Mouse (Mus musculus) CH12.LX (cell line): ENCODE measurements around the gene Neurl1b. TPM values are rescaled to one million over a fixed set of nuclear protein-coding genes. Genes with fewer than 3 reads are reported as not detected.

ENCODE experiments used
- DNase-seq: peaks from one replicate; pipeline ENCODE4 v3.0.0-alpha.2; 2013; ENCODE audit errors: extremely low read depth
- H3K27ac ChIP-seq: 2 replicates; pipeline ENCODE4 v1.5.1; 2012; ENCODE audit warnings: low read depth, mild to moderate bottlenecking, control low read depth, moderate library complexity; ENCODE audit not compliant: insufficient read depth
- H3K27me3 ChIP-seq: replicated peaks from 2 replicates; pipeline ENCODE3; 2012; ENCODE audit warnings: inconsistent platforms
- H3K36me3 ChIP-seq, 2 experiments: replicated peaks in 1 of 2; 2 replicates each; pipeline versions ENCODE3 to v1.6.1; 2012; ENCODE audit warnings: inconsistent platforms in 1 of 2, low read length in 1 of 2, mild to moderate bottlenecking in 1 of 2, mixed read lengths in 1 of 2, moderate library complexity in 1 of 2; ENCODE audit not compliant: control insufficient read depth in 1 of 2, insufficient read depth in 1 of 2
- H3K4me1 ChIP-seq, 2 experiments: 2 replicates each; pipeline ENCODE4 v1.6.1; 2012; ENCODE audit warnings: inconsistent platforms in 1 of 2, moderate library complexity in 1 of 2; ENCODE audit not compliant: insufficient read depth in 2 of 2, control insufficient read depth in 1 of 2
- H3K4me2 ChIP-seq: 2 replicates; pipeline ENCODE4 v1.6.1; 2012; ENCODE audit warnings: low read depth, mild to moderate bottlenecking, control low read depth; ENCODE audit not compliant: poor library complexity, insufficient read depth, severe bottlenecking
- H3K4me3 ChIP-seq, 3 experiments: fragments of 150-350 bp in 1 of 3; sonication (generic) in 1 of 3; replicated peaks in 1 of 3; 2 replicates each; pipeline versions ENCODE3 to v1.5.1; 2011 to 2012; ENCODE audit warnings: low read depth in 2 of 3, low read length in 2 of 3, mild to moderate bottlenecking in 2 of 3, moderate library complexity in 2 of 3, control low read depth in 1 of 3, improper control_type of control experiment in 1 of 3, inconsistent platforms in 1 of 3, mixed read lengths in 1 of 3; ENCODE audit not compliant: poor library complexity in 1 of 3
- H3K79me2 ChIP-seq: replicated peaks from 2 replicates; pipeline ENCODE4 v1.6.1; 2012; ENCODE audit warnings: mild to moderate bottlenecking, moderate library complexity; ENCODE audit not compliant: control insufficient read depth, poor library complexity, insufficient read depth, severe bottlenecking; ENCODE audit errors: extremely low read depth
- H3K9ac ChIP-seq: 2 replicates; pipeline ENCODE4 v1.6.1; 2012; ENCODE audit warnings: low read depth, mild to moderate bottlenecking, control low read depth, moderate library complexity; ENCODE audit not compliant: insufficient read depth
- H3K9me3 ChIP-seq: replicated peaks from 2 replicates; pipeline ENCODE3; 2012; ENCODE audit warnings: low read length, inconsistent platforms, mixed read lengths
- BHLHE40 ChIP-seq: IDR thresholded peaks from 2 replicates; pipeline ENCODE4 v1.6.1; 2011; ENCODE audit warnings: mild to moderate bottlenecking, low read depth, low read length, improper control_type of control experiment
- CHD1 ChIP-seq: IDR thresholded peaks from 2 replicates; pipeline ENCODE4 v1.6.1; 2012; ENCODE audit warnings: low read depth, low read length, improper control_type of control experiment, inconsistent platforms
- CTCF ChIP-seq, 2 experiments: IDR thresholded peaks in 1 of 2; conservative IDR thresholded peaks in 1 of 2; 2 replicates each; pipeline ENCODE4 v1.5.1; 2011 to 2012; ENCODE audit warnings: low read depth in 2 of 2, low read length in 2 of 2, improper control_type of control experiment in 1 of 2, inconsistent platforms in 1 of 2, mild to moderate bottlenecking in 1 of 2, moderate library complexity in 1 of 2
- ELF1 ChIP-seq: IDR thresholded peaks from 2 replicates; pipeline ENCODE4 v1.6.1; 2014; ENCODE audit warnings: low read depth, mild to moderate bottlenecking, inconsistent platforms, low read length, improper control_type of control experiment
- EP300 ChIP-seq: IDR thresholded peaks from 2 replicates; pipeline ENCODE4 v1.6.1; 2011; ENCODE audit warnings: low read length, improper control_type of control experiment
- IRF4 ChIP-seq: IDR thresholded peaks from 2 replicates; pipeline ENCODE4 v1.6.1; 2014; ENCODE audit warnings: low read depth, mild to moderate bottlenecking, inconsistent platforms, low read length, improper control_type of control experiment
- KAT2A ChIP-seq: IDR thresholded peaks from 2 replicates; pipeline ENCODE4 v1.6.1; 2012; ENCODE audit warnings: low read length, improper control_type of control experiment, inconsistent platforms; ENCODE audit not compliant: insufficient replicate concordance
- MAFK ChIP-seq: IDR thresholded peaks from 2 replicates; pipeline ENCODE4 v1.6.1; 2011; ENCODE audit warnings: low read length, improper control_type of control experiment; ENCODE audit not compliant: insufficient replicate concordance
- MEF2A ChIP-seq: IDR thresholded peaks from 2 replicates; pipeline ENCODE4 v1.6.1; 2014; ENCODE audit warnings: low read depth, mild to moderate bottlenecking, inconsistent platforms, low read length, improper control_type of control experiment, borderline replicate concordance
- NRF1 ChIP-seq: IDR thresholded peaks from 2 replicates; pipeline ENCODE4 v1.6.1; 2014; ENCODE audit warnings: low read depth, mild to moderate bottlenecking, inconsistent platforms, low read length, improper control_type of control experiment, moderate library complexity
- RAD21 ChIP-seq: IDR thresholded peaks from 2 replicates; pipeline ENCODE4 v1.6.1; 2011; ENCODE audit warnings: low read depth, mild to moderate bottlenecking, low read length, improper control_type of control experiment, moderate library complexity
- RCOR1 ChIP-seq: conservative IDR thresholded peaks from 2 replicates; pipeline ENCODE4 v1.6.1; 2012; ENCODE audit warnings: low read depth, mild to moderate bottlenecking, inconsistent platforms, low read length, improper control_type of control experiment
- TBP ChIP-seq: conservative IDR thresholded peaks from 2 replicates; pipeline ENCODE4 v1.6.1; 2011; ENCODE audit warnings: low read depth, low read length, improper control_type of control experiment
- USF2 ChIP-seq: conservative IDR thresholded peaks from 2 replicates; pipeline ENCODE4 v1.6.1; 2011; ENCODE audit warnings: low read depth, low read length, improper control_type of control experiment
- ZKSCAN1 ChIP-seq: IDR thresholded peaks from 2 replicates; pipeline ENCODE4 v1.6.1; 2012; ENCODE audit warnings: low read depth, inconsistent platforms, low read length, improper control_type of control experiment, borderline replicate concordance
- ZNF384 ChIP-seq: IDR thresholded peaks from 2 replicates; pipeline ENCODE4 v1.6.1; 2012; ENCODE audit warnings: low read depth, low read length, improper control_type of control experiment, inconsistent platforms
- dilution Hi-C: fragments of 300-500 bp; cut with MboI; formaldehyde crosslinking; loops from 2 replicates; pipeline ENCODE4 v1.14.3; 2020; ENCODE audit warnings: low sequenced_read_pairs; ENCODE audit not compliant: extremely low pct_unique_long_range_greater_than_20kb, extremely low pct_ligation_motif_present
- in situ Hi-C: fragments of 300-500 bp; cut with MboI; formaldehyde crosslinking; loops from 3 replicates; pipeline ENCODE4 v1.14.3; 2019; ENCODE audit warnings: low sequenced_read_pairs, low pct_ligation_motif_present, low pct_unique_long_range_greater_than_20kb, mixed read lengths
- polyA plus RNA-seq: library from polyadenylated mRNA; unstranded; fragments of >175 nt; gene quantifications from 2 replicates; pipeline ENCODE4 v1.2.1, GENCODE M21; 2012; ENCODE audit warnings: low read depth; ENCODE audit not compliant: insufficient read length
- total RNA-seq, 2 experiments: library from RNA; depleted of rRNA; stranded (reverse); fragments of 300-350 nt in 1 of 2; fragments of >200 nt in 1 of 2; gene quantifications; 2 replicates each; pipeline ENCODE4 v1.2.3; 2012 to 2014

Gene Neurl1b
- total and polyA plus RNA-seq, 3 experiments = 0.25 TPM; not detected in 2

GRCm38 (mm10) chr17:26412967-26413366, 1.7 kb upstream of the Neurl1b start:
- Histone ChIP-seq H3K27me3 (peaks cover 93% of the 10 kb centered on the region), H3K9me3 (no peaks in the 10 kb centered on the region), H3K36me3 (no peaks in the 10 kb centered on the region), H3K4me2 (no peak overlapping the region), H3K4me3 (no peak overlapping the region), H3K79me2 (no peaks in the 10 kb centered on the region), H3K27ac (no peak overlapping the region), H3K9ac (no peak overlapping the region), H3K4me1 (peaks cover 4% of the 10 kb centered on the region in 2 experiments; a peak in 3 of 4 replicates)
- DNase-seq = no peak
- dilution Hi-C loops (no loop called here), in situ Hi-C loops (no loop called here)
- TF ChIP-seq RAD21 = no peak
- no peak for TF ChIP-seq KAT2A
- no peak for TF ChIP-seq RCOR1
- TF ChIP-seq CHD1 = no peak
- TF ChIP-seq TBP = no peak
- TF ChIP-seq USF2 = no peak
- no peak for TF ChIP-seq ELF1
- TF ChIP-seq ZKSCAN1 = no peak
- no peak for TF ChIP-seq MAFK
- no peak for TF ChIP-seq CTCF (conservative IDR thresholded peaks at IDR 0.05 in 1 of 2, IDR thresholded peaks at IDR 0.05 in 1 of 2; ENCODE audit: low read depth in 2 of 2, low read length in 2 of 2)

- Histone ChIP-seq H3K36me3 (no peaks in the 10 kb centered on the region), H3K9me3 (no peaks in the 10 kb centered on the region), H3K9ac (no peak overlapping the region), H3K4me3 (peak overlapping the region in 2 of 3 experiments; percentile 27 to 62), H3K4me2 (peak overlapping the region; percentile 86), H3K79me2 (no peaks in the 10 kb centered on the region), H3K27ac (no peak overlapping the region), H3K27me3 (peaks cover 95% of the 10 kb centered on the region), H3K4me1 (peaks cover 4% of the 10 kb centered on the region in 2 experiments; a peak in 3 of 4 replicates)
- in situ Hi-C loops = no loop called here
- dilution Hi-C loops = no loop called here
- TF ChIP-seq BHLHE40 = no peak
- no peak for TF ChIP-seq MEF2A
- no peak for TF ChIP-seq ZNF384
- TF ChIP-seq EP300 = no peak
- TF ChIP-seq NRF1 = no peak
- no peak for TF ChIP-seq IRF4
- no peak for DNase-seq
Observed at GRCm38 (mm10) chr17:26414184-26414522, 476 bp upstream of the Neurl1b start.
